Mouse (Mus musculus) forebrain, postnatal 0 days (tissue): Measurements from ENCODE around the gene Olfr1158. TPM values are rescaled to one million over a fixed set of nuclear protein-coding genes. Genes with fewer than 3 reads are reported as not detected.

ENCODE experiments used
- ATAC-seq: fragments of 200-750 bp; cut with Nextera tagmentation; 2 replicates; pipeline ENCODE4 v1.8.0; 2017; ENCODE audit warnings: mild to moderate bottlenecking, moderate library complexity
- DNase-seq: peaks from one replicate; pipeline ENCODE4 v3.0.0-alpha.2; 2015
- H3K27ac ChIP-seq: fragments of 300-500 bp; sonication (generic); 2 replicates; pipeline ENCODE4 v1.5.1; 2014; ENCODE audit warnings: low read depth, mild to moderate bottlenecking, antibody characterized with exemption, low read length, moderate library complexity, mixed read lengths
- H3K27me3 ChIP-seq: fragments of 300-500 bp; sonication (generic); 2 replicates; pipeline ENCODE4 v1.6.1; 2014; ENCODE audit warnings: mild to moderate bottlenecking, low read length, mixed read lengths; ENCODE audit not compliant: insufficient read depth
- H3K36me3 ChIP-seq: fragments of 300-500 bp; sonication (generic); 2 replicates; pipeline ENCODE4 v1.6.1; 2014; ENCODE audit warnings: mild to moderate bottlenecking, moderate library complexity; ENCODE audit not compliant: insufficient read depth
- H3K4me1 ChIP-seq: fragments of 300-500 bp; sonication (generic); 2 replicates; pipeline ENCODE4 v1.6.1; 2014; ENCODE audit warnings: antibody characterized with exemption; ENCODE audit not compliant: insufficient read depth
- H3K4me2 ChIP-seq: fragments of 300-500 bp; sonication (generic); 2 replicates; pipeline ENCODE4 v1.6.1; 2014; ENCODE audit warnings: low read depth, mild to moderate bottlenecking, moderate library complexity
- H3K4me3 ChIP-seq: fragments of 300-500 bp; sonication (generic); 2 replicates; pipeline ENCODE4 v1.5.1; 2014; ENCODE audit warnings: low read depth, low read length, mixed read lengths
- H3K9ac ChIP-seq: fragments of 300-500 bp; sonication (generic); 2 replicates; pipeline ENCODE4 v1.6.1; 2014; ENCODE audit warnings: mild to moderate bottlenecking
- H3K9me3 ChIP-seq: fragments of 300-500 bp; sonication (generic); 2 replicates; pipeline ENCODE4 v1.6.1; 2016; ENCODE audit warnings: low read length
- CTCF ChIP-seq: sonication (generic); IDR thresholded peaks from 2 replicates; pipeline ENCODE4 v1.5.1; 2016; ENCODE audit warnings: antibody characterized with exemption, control low read depth, low read depth
- polyA plus RNA-seq: library from polyadenylated mRNA; unstranded; fragments of >200 nt; fragmentation: Nextera tagmentation; extraction: Ambion mirVana; gene quantifications from 2 replicates; pipeline ENCODE4 v1.2.1, GENCODE M21; 2015
- total RNA-seq: library from RNA; depleted of rRNA; stranded (reverse); fragments of >200 nt; gene quantifications from 2 replicates; pipeline ENCODE4 v1.2.3, GENCODE M21; 2014; rRNA removed

Olfr1158 gene
- total and polyA plus RNA-seq, 2 experiments from 2014 or later: not detected

DNA sequence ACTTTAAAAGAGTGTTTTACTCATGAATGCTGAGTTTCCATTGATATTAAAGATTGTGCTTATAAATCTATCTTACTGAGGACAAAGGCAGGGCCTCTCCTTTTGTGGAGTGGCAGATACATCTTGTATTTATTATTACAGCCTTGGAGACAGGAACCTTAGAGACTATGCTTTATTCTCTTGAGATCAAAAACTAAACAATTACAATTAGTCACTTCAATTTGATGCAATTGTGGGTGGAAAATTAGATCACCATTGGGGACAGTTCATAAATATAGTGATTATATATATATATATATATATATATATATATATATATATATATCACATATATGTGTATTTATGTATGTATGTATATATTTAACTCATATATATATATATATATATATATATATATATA, 47.7 kb downstream of the Olfr1158 start, which contains the start of gene Olfr73:
TSS of gene Olfr73 (minus strand) at position 101 of the 400 bp plus-strand sequence.
- H3K27me3 ChIP-seq: no peaks in the 10 kb centered on the region
- no peak within 1 kb of the TSS for H3K4me2 ChIP-seq
- no peaks in the 10 kb centered on the region for H3K36me3 ChIP-seq
- H3K4me3 ChIP-seq: no peak within 1 kb of the TSS
- no peak within 1 kb of the TSS for H3K27ac ChIP-seq
- no peaks in the 10 kb centered on the region for H3K4me1 ChIP-seq
- H3K9ac ChIP-seq: no peak within 1 kb of the TSS
- ATAC-seq: no peak
- H3K9me3 ChIP-seq: no peaks in the 10 kb centered on the region
- TF ChIP-seq CTCF: no peak
- DNase-seq: no peak

Other genes with a start within 250 kb of the Olfr1158 start
- not detected in 2 replicates for gene Olfr1140, start 246.4 kb upstream of the Olfr1158 start, total RNA-seq
- not detected in 2 replicates for gene Olfr1140, start 246.4 kb upstream of the Olfr1158 start, polyA plus RNA-seq
- gene Olfr1141, start 236.1 kb upstream of the Olfr1158 start, total RNA-seq: not detected in 2 replicates
- gene Olfr1141, start 236.1 kb upstream of the Olfr1158 start, polyA plus RNA-seq: not detected in 2 replicates
- gene Olfr152, start 210.6 kb upstream of the Olfr1158 start, total RNA-seq: not detected in 2 replicates
- gene Olfr152, start 210.6 kb upstream of the Olfr1158 start, polyA plus RNA-seq: not detected in 2 replicates
- gene Olfr1143, start 189.5 kb upstream of the Olfr1158 start, total RNA-seq: not detected in 2 replicates
- gene Olfr1143, start 189.5 kb upstream of the Olfr1158 start, polyA plus RNA-seq: not detected in 2 replicates
- gene Olfr1145, start 180.3 kb upstream of the Olfr1158 start, total RNA-seq: not detected in 2 replicates
- not detected in 2 replicates for gene Olfr1145, start 180.3 kb upstream of the Olfr1158 start, polyA plus RNA-seq
- not detected in 2 replicates for gene Olfr1148, start 159.6 kb upstream of the Olfr1158 start, total RNA-seq
- gene Olfr1148, start 159.6 kb upstream of the Olfr1158 start, polyA plus RNA-seq: not detected in 2 replicates
- not detected in 2 replicates for gene Olfr1150-ps1, start 146.1 kb upstream of the Olfr1158 start, total RNA-seq
- gene Olfr1150-ps1, start 146.1 kb upstream of the Olfr1158 start, polyA plus RNA-seq: not detected in 2 replicates
- gene Olfr1151, start 134.3 kb upstream of the Olfr1158 start, total RNA-seq: not detected in 2 replicates
- gene Olfr1151, start 134.3 kb upstream of the Olfr1158 start, polyA plus RNA-seq: not detected in 2 replicates
- gene Olfr1152, start 123.6 kb upstream of the Olfr1158 start, total RNA-seq: not detected in 2 replicates
- gene Olfr1152, start 123.6 kb upstream of the Olfr1158 start, polyA plus RNA-seq: not detected in 2 replicates
- gene Olfr1153, start 95.2 kb upstream of the Olfr1158 start, total RNA-seq: not detected in 2 replicates
- not detected in 2 replicates for gene Olfr1153, start 95.2 kb upstream of the Olfr1158 start, polyA plus RNA-seq
- gene Olfr1154, start 84.9 kb upstream of the Olfr1158 start, total RNA-seq: not detected in 2 replicates
- not detected in 2 replicates for gene Olfr1154, start 84.9 kb upstream of the Olfr1158 start, polyA plus RNA-seq
- gene Olfr1155, start 45.0 kb upstream of the Olfr1158 start, total RNA-seq: not detected in 2 replicates
- not detected in 2 replicates for gene Olfr1155, start 45.0 kb upstream of the Olfr1158 start, polyA plus RNA-seq
- gene Olfr1156, start 37.0 kb upstream of the Olfr1158 start, total RNA-seq: not detected in 2 replicates
- gene Olfr1156, start 37.0 kb upstream of the Olfr1158 start, polyA plus RNA-seq: not detected in 2 replicates
- gene Olfr1157, start 21.8 kb upstream of the Olfr1158 start, total RNA-seq: not detected in 2 replicates
- gene Olfr1157, start 21.8 kb upstream of the Olfr1158 start, polyA plus RNA-seq: not detected in 2 replicates
- gene Olfr74, start 15.4 kb upstream of the Olfr1158 start, total RNA-seq: not detected in 2 replicates
- gene Olfr74, start 15.4 kb upstream of the Olfr1158 start, polyA plus RNA-seq: not detected in 2 replicates
- not detected in 2 replicates for gene Olfr1160, start 18.2 kb downstream of the Olfr1158 start, total RNA-seq
- not detected in 2 replicates for gene Olfr1160, start 18.2 kb downstream of the Olfr1158 start, polyA plus RNA-seq
- gene Olfr1161, start 32.7 kb downstream of the Olfr1158 start, total RNA-seq: not detected in 2 replicates
- gene Olfr1161, start 32.7 kb downstream of the Olfr1158 start, polyA plus RNA-seq: not detected in 2 replicates
- gene Olfr73, start 47.6 kb downstream of the Olfr1158 start, total RNA-seq: 0.15 TPM in 1 of 2 replicates, not detected in the other
- not detected in 2 replicates for gene Olfr73, start 47.6 kb downstream of the Olfr1158 start, polyA plus RNA-seq
- gene Olfr1162, start 61.0 kb downstream of the Olfr1158 start, total RNA-seq: not detected in 2 replicates
- not detected in 2 replicates for gene Olfr1162, start 61.0 kb downstream of the Olfr1158 start, polyA plus RNA-seq
- gene Olfr1163, start 81.7 kb downstream of the Olfr1158 start, total RNA-seq: not detected in 2 replicates
- gene Olfr1163, start 81.7 kb downstream of the Olfr1158 start, polyA plus RNA-seq: not detected in 2 replicates
- gene Olfr1164, start 103.9 kb downstream of the Olfr1158 start, total RNA-seq: not detected in 2 replicates
- not detected in 2 replicates for gene Olfr1164, start 103.9 kb downstream of the Olfr1158 start, polyA plus RNA-seq
- not detected in 2 replicates for gene Olfr1166, start 138.2 kb downstream of the Olfr1158 start, total RNA-seq
- gene Olfr1166, start 138.2 kb downstream of the Olfr1158 start, polyA plus RNA-seq: not detected in 2 replicates
- gene Olfr1167, start 165.1 kb downstream of the Olfr1158 start, total RNA-seq: not detected in 2 replicates
- not detected in 2 replicates for gene Olfr1167, start 165.1 kb downstream of the Olfr1158 start, polyA plus RNA-seq
- gene Olfr1168, start 191.8 kb downstream of the Olfr1158 start, total RNA-seq: not detected in 2 replicates
- not detected in 2 replicates for gene Olfr1168, start 191.8 kb downstream of the Olfr1158 start, polyA plus RNA-seq
- gene Olfr1170, start 238.2 kb downstream of the Olfr1158 start, total RNA-seq: not detected in 2 replicates
- gene Olfr1170, start 238.2 kb downstream of the Olfr1158 start, polyA plus RNA-seq: not detected in 2 replicates